Mouse (Mus musculus) embryo, embryonic 11 days (tissue): ENCODE measurements around the gene Trub1.

Experiments
- DNase-seq: peaks from one replicate; pipeline ENCODE4 v3.0.0-alpha.2; 2015

Trub1 gene

DNA sequence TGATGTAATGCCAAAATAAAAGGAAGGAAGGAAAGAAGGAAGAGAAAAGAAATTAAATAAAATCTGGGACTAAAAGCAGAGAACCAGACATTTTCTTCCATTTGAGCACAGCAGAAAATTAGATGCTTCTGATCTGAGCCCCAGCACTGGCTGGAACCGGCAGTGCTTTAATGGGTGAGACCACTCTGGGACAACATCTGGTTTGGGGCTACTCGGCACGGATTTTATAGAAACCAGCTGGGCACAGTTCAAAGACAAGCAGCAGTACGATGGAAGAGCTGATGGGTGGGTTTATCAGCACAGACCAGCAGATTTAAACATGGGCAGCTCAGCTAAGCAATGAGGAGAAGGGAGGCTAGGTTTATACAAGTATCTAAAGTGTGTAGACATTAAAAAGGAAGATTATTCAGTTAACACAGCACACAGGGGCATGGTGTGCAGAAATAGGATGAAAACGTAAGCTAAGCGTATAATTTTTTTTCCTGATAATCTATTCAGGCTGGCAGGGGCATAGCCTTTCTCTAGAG, 46.2 kb downstream of the Trub1 start:
- DNase-seq: peak; percentile 80

- no peak for DNase-seq
Observed at GRCm38 (mm10) chr19:57500254-57500653, 47.5 kb downstream of the Trub1 start.

- DNase-seq: no peak
Observed at GRCm38 (mm10) chr19:57503144-57503543, 50.4 kb downstream of the Trub1 start.

DNA sequence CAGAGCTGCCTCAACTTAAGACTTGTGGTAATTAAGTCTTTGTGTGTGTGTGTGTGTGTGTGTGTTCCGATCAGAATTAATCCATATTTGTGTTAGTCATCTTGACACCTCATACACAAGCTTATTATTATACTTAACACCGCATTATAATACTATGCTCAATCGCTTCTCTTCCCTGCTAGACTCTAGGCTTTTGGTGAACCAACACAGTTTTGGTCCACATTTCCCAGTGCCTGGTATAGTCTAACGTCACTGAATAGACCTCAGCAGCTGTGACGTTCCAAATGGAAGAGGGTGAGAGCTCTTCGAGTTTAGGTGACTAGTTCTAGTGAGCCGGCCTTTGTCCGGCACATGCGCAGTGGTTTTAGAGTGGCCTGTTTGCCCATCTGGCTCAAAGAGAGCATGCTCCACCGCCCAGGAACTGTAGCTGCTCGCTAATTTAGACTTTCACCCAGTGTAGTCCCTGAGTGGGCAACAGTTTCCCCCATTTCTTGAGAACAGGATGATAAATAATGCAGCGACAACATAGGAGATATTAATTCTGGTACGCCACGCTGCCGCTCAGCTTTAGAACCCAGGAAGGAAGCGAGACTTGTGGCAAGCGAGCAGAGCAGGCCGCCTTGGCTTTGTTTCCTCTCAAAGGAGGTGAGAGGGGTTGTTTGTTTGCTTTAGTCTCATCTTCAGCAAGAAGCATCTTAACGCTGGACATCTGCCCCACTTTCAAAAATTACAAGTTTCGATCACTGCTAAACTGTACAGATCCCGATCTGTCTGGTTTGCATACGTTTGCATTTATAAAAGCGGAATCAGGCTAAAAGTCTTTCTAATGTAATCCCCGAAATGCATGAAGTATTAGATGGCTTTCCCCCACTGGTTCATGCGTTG, 52.6 kb downstream of the Trub1 start:
- DNase-seq: no peak

GRCm38 (mm10) chr19:57506591-57506990, 53.9 kb downstream of the Trub1 start:
- DNase-seq: no peak

- no peak for DNase-seq
Observed at GRCm38 (mm10) chr19:57508261-57508788, 55.6 kb downstream of the Trub1 start.

GRCm38 (mm10) chr19:57509758-57510319, 57.1 kb downstream of the Trub1 start:
- no peak for DNase-seq

DNA sequence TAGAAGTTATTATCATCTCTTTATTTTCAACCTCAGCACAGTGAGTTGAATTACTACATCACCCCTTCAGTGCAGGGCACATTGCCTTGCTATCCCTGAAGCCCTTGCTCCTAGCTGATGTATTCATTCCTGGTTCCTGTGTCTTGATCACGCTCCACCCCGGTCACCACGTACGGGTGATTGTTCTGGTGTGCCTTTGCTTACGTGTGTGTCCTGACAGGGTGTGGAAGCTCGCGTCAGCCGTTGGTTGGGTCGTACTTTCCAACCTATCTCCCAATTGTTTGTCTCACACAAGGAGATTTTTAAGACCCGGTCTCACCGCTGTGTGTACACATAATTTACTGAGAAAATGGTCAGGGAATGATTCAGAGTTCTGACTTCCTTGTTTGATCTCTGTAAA, 58.1 kb downstream of the Trub1 start:
- no peak for DNase-seq

GRCm38 (mm10) chr19:57513123-57513522, 60.4 kb downstream of the Trub1 start:
- DNase-seq: no peak

DNA sequence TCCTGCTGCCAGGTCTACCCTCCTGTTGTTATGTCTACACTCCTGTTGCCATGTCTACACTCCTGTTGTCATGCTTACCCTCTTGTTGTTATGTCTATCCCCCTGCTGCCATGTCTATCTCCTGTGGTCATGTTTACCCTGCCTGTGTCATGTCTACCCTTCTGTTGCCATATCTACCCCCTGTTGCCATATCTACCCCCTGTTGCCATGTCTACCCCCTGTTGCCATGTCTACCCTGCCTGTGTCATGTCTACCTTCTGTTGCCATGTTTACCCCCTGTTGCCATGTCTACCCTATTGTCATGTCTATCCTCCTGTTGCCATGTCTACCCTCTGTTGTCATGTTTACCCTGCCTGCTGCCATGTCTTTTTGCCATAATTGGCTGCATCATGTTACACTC, 69.0 kb downstream of the Trub1 start:
- DNase-seq: no peak

DNA sequence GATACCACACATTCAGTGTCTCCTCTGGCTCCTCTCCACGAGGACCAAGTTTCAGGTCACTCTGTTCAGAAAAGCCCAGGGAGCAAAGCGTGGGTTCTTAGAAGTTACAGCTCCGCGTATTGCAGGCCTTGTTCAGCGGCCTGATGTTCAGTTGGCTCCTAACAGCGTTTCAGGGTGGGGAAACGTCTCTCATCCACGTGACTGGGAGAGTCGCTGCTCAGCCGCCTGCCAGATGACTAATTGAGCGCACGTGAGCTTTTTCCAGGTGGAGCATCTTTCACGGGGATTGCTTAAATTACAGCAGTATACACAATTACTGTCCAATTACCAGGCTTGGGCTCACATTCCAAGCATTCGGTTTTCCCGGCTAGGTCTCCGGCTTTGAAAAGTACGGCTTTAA, 70.7 kb downstream of the Trub1 start:
- DNase-seq: peak; percentile 42

DNA sequence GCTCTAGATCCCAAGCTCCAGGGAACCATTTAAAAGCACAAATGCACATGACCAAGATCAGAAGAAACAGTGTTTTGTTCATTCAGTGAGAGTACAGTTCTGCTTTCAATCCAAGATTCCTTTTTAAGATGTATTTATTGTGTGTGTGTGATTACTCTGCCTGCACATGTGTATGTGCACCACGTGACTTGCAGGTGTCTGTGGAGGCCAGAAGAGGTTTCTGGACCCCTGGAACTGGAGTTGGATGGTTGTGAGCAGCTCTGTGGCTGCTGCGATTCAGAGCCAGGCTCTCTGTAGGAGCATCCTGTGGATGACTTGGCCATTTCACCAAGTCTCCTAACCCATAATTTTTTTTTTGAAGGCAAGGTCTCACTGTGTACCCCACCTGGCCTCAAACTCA, 73.0 kb downstream of the Trub1 start:
- no peak for DNase-seq

DNA sequence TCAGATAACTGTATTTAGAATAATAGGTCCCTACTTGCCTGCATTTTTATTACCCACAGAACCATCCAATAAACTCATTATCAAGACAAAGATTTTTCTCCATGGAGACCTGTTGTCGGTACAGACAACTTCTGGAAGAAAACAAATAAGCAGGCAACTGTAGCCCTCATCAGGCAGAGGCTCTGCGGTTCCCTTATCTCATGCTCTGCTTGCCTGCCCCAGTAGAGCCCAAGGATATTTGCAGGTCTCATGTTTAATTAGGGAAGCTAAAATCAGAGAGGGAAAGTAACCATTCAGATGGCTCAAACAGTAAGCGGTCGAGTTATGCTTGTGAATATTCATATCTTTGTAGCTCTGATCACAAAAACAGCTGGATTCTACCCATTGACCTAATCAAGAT, 77.5 kb downstream of the Trub1 start:
- no peak for DNase-seq

DNA sequence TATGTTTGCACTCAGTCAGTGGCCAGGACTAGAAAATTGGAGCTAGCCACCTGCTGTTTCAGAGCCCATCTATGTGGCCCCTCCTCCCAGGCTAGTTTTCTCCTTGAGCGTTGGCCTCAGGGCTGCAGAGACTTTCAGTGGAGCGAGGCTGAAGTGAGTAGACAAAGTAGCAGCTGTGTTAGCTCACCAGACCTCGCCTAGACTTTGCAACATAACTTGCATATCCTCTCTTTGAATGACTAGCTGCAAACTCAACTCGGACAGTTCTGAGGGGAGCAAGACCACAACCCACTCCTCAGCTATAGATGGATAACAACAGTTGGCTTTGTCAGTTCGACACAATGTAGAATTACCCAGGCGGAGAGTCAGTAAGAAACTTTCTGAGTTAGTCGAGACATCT, 81.5 kb downstream of the Trub1 start:
- DNase-seq: no peak

DNA sequence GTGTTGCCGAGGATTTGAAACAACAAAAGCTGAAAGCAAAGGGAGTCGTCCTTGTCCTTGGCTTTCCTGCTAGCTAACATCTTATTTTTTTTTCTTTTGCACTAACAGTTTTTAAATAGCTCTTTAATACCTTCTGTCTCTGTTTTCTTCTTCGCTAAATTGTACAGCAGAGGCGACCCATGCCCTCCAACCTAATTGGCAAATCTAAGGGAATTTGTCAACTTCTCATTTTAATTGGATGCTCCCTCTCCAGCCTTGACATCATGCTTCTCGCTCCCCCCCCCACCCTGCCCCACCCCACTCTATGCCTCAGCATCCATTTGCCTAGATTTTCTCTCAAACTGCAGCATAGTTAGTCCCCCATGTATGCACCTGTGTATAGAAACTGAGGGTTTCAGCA, 83.8 kb downstream of the Trub1 start:
- DNase-seq: no peak

DNA sequence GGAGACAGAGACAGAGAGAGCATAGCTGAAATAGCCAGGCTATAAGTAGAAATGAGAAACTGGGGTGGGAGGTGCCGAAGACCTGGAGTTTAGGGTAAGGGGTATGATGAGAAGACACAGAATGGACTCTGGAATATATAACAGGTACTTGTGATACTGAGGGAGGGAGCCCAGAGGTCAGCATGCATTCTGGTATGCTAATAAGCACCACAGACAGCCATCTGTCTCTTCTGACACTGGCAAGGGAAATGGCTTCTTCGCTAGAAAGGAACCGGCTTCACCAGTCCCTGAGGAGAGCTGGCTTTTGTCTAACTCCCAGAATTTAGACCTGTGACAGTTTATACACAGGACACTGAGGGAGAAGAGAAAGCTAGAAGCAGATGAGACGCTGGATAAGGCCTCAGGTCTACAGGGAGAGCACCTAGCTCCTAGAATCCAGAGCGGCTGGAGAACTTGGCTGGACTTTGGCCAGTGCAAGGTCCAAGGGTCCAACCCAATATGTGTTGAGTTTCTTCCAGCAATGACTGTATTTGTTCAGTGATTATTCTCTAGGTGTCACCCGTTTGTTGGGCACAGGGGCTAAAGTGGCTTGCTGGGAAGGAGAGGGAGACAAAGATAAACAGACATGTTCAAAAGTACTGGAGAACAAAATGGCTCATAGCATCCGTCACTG, 84.9 kb downstream of the Trub1 start:
- no peak for DNase-seq

DNA sequence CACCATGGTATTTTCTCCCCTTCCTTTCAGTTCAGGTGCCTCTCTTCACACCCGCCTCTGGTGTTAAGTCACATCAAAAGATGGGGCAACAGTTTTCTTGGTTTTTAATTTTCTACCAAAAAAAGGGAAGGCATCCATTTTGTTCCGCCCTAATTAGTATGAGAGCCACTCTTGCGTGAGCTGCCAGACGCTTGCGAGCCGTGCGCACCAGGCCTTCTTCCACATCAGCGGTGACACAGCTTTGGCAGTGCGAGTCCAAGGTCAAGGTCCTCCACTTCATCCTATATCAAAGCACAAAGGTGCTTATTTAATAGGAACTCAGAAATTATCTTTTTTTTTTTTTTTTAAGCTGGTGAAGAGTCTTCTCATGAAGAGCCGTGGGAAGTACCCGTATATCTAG, 87.4 kb downstream of the Trub1 start:
- no peak for DNase-seq
